Mouse (Mus musculus): Measurements from ENCODE around the gene Vmn1r42.
"Not testable (repeated sequence)": the region's sequence is repeated elsewhere in the genome, so short reads cannot be mapped to it uniquely, and the experiment has no call there.

Gene Vmn1r42

DNA sequence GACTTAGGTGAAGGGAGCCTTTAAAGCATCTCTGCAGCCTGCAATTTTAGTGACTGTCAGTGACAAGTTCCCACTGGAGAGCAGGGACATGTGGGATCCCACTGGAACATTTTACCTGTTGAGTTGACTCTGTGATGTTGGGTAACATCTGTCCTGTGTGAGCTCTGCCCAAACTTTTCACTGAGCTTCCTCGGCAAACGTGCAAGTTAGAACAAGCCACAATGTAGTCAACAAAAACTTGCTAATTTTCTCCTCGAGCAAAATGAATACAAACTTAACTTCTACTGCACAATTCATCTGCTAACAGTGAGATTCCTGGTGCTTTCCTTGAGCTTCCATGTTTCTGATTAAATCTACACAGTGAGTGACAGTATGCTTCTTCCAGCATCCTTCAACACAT lies at the start of gene Vmn1r42, which contains the start of gene Vmn1r43:
Gene Vmn1r42, minus strand, starts transcription at position 101 of the 400 bp plus-strand sequence.
Gene Vmn1r43, minus strand, starts transcription at position 101 of the 400 bp plus-strand sequence.
- not testable (repeated sequence) for DNase-seq

DNA sequence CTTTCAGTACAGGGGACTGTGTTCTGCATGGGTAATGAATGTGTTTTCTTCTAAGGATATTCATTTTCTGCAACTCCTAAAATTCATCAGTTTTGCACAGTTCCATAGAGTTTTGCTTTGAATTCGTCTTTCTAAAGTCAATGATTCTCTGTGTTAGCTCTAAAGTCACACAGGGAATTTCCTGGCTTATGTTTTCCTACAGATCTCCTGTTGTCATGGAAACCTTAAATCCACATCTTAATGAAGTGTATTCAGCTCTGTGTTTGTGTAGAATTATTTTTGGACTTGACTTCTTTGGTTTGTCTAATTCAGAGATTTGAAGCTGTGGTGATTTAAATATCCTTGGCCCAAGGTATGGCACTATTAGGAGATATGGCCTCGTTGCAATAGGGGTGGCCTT lies 7.6 kb upstream of the Vmn1r42 start:
- no peak for DNase-seq

DNA sequence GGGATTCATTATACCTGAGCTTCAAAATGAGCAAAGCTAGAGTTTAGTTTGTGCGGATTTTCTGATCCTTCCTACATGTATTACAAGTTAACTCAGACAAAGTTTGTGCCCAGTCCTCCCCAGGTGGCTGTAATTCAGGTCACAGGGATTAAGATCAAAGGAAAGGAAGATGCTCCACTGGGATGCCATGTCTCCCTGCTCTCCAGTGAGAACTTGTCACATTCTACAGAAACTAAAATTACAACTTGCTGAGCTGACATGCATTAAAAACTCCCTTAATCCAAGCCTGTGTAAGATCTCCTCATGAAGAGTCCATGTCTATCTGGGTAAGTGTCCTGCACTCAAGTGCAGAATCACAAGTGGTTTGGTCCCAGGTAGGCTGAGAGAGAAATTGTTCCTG lies 7.1 kb upstream of the Vmn1r42 start, which contains the start of gene Vmn1r44:
Gene Vmn1r44, plus strand, starts transcription at position 301 of the 400 bp plus-strand sequence.
- no peak for DNase-seq

DNA sequence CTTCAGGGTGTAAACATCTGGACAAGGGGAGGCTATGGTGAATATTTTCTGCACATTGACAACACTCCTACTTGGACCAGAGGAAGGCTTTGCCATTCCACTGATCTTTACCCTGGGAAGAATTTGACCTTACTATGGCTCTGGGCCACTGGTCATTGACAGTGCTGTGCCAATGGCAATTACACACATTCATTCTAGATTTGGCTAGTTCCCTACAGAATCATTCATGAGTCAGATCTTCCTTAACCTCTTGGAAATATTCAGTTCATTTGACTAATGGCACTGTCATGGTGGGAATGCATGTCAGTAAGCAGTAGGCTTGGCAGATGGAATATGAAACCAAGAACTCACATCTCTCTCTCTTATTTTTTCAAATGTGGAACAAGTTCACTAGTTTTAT lies 4.7 kb upstream of the Vmn1r42 start:
- no peak for DNase-seq

DNA sequence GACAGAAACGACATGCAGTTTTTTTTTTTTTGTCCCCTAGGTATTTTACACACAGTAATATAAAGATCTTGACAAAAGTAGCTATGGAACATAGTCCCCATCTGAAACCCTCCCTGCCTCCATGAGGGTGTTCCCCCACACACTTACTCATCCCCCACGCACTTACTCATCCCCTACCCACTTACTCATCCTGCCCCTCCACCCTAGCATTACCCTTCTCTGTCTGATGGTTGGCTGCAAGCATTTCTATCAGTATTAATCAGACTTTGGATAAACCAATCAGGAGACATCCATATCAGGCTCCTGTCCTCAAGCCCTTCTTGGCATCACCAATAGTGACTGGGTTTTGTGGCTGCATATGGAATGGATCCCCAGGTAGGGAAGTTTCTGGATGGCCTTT lies 750 bp upstream of the Vmn1r42 start:
- no peak for DNase-seq

DNA sequence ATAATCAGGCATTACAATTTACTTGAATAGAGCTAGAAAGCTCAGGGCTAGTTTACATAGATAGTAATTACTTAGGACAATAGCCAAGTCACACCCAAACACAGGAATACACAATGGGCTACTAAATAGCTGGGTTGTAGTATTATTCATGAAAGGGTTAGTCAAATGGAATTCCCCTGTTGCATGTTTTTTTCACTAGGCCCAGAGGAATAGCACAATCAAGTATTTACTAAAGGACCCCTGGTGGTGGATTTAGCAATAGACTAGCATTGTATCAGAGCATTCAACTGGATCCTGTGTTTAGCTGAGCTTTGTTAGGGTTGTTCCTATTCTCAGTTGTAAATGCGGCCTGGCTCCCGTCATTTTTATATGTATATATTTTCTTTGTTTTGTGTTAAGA lies 8.2 kb downstream of the Vmn1r42 start:
- no peak for DNase-seq

DNA sequence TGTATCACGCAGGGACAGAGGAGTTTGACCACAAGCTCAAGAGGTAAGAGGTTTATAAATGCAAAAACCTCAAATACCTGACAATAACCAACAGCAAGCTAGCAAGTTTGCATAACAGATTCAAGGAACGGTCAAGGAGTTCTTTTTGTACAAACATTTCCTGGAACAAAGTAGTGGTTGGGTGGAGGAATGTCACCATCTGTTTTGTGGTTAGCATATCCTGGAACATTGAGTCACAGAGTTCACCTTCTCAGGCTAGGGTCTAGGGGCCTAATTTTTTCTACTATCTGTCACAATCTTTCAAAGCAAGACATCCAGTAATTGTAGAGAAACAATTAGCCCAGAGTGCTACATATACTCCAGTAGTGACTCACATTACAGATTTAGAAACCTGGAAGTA lies 8.9 kb downstream of the Vmn1r42 start:
- no peak for DNase-seq

DNA sequence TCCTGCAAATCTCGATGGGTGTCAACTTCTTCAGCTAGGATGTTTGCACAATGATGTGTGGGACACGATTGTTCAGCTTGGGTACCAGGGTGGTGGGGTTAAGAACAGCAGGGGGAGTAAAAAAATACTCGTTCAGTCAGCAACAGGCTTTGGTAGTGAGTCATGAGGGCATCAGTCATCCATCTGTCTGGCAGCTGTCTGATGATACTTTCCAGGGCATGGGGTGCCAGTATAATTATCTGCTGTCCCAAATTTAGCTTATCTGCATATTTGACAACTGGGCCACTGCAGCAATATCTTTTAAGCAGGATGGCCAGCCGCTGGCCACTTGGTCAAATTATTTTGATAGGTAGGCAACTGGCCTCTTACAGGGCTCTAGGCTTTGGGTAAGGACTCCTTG lies 12.4 kb downstream of the Vmn1r42 start:
- DNase-seq: no peak

DNA sequence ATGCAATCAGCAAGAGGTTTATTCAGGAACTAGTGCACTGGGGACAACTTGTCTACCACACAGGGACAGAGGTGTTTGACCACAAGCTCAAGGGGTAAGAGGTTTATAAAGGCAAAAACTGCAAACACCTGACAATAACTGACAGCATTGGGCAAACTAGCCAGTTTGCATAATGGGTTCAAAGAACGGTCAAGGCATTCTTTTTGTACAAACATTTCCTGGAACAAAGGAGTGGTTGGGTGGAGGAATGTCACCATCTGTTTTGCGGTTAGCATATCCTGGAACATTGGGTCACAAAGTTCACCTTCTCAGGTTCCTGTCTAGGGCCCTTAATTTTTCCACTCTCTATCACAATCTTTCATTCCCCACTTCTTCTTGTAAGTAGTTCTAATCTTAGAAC lies 16.4 kb downstream of the Vmn1r42 start:
- DNase-seq: no peak

DNA sequence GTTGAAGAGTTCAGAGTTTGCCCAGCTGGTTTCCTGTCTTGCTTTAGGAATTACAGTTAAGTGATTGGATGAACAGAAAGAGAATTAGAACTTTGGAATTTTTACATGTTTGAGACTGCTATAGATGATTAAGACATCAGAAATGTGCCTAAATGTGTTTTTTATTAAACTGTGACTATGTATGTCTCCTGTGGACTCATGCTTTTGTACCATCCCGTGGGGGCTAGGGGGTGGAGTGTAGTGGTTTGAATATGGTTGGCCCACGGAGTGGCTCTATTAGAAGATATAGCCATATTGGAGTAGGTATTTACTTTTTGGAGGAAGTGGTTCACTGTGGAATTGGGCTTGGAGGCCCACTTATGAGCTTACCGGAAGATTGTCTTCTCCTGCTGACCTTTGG lies 18.7 kb downstream of the Vmn1r42 start:
- no peak for DNase-seq
